Mouse (Mus musculus): ENCODE measurements around the gene Tomm34. TPM values are rescaled to one million over a fixed set of nuclear protein-coding genes. Genes with fewer than 3 reads are reported as not detected.
"Not testable (repeated sequence)": the region's sequence is repeated elsewhere in the genome, so short reads cannot be mapped to it uniquely, and the experiment has no call there.

Gene Tomm34
- polyA plus RNA-seq, 1 experiment from 2014 or later = 25.0 TPM

DNA sequence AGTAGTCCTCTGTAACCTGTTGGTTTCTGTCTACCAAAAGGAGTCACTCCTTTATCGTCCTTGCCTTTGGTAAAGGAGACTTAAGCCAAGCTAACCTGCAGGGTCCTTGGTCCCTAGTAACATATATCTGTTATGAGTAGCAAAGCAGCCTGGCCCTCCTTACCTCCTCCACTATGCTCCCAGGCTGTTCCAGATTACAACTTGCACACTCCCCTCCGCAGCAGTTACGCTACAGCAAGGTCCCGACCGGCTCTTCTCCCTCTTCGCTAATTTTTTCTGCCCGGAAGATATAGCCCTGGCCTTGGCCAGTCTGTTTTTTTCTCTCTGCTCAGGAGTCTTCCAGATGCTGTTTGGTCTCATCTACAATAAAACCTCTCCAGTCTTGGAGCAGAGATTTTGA is 2.2 kb upstream of the Tomm34 start:
- no peak overlapping the region for H3K4me3 ChIP-seq (ENCODE audit: low read depth, low read length)
- ATAC-seq = no peak
- TF ChIP-seq CTCF (IDR thresholded peaks at IDR 0.05; ENCODE audit: low read depth) = no peak
- H3K27me3 ChIP-seq (replicated peaks; ENCODE audit: control insufficient read depth, insufficient read depth, low read length) = no peaks in the 10 kb centered on the region
- no peaks in the 10 kb centered on the region for H3K36me3 ChIP-seq (ENCODE audit: control insufficient read depth, insufficient read depth)
- H3K9ac ChIP-seq (ENCODE audit: low read depth, low read length) = no peak overlapping the region
- no peaks in the 10 kb centered on the region; the same call in 1 of the 2 replicates for H3K4me1 ChIP-seq (replicated peaks; ENCODE audit: control insufficient read depth, insufficient read depth, low read length)
- WGBS = 83% methylated on average over 7 of the region's 7 CpGs
- no peak overlapping the region for H3K27ac ChIP-seq (ENCODE audit: low read depth, low read length)
- no peaks in the 10 kb centered on the region for H3K9me3 ChIP-seq (ENCODE audit: control insufficient read depth)
- H3K4me2 ChIP-seq (replicated peaks; ENCODE audit: low read depth) = no peak overlapping the region

DNA sequence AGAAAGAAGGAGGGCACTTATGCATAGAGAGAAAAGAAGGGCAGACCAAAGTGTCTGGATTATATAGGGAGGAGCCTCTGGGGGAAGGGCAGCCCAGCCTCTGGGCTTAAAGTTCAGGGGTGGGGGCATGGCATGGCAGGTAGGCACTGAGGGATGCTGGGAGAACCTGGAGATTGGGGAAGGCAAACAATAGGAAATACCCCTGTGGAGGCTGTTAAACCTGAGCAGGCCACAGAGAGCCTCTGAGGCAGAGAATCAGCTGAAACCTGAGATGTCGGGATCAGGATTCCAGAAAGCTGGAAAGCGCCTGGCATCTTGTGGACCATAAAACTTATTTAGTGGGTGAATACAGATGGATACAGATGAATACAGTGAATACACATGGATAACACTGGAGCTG is 1.1 kb upstream of the Tomm34 start:
- Histone ChIP-seq H3K27me3 (replicated peaks; ENCODE audit: control insufficient read depth, insufficient read depth, low read length) (no peaks in the 10 kb centered on the region), H3K4me1 (replicated peaks; ENCODE audit: control insufficient read depth, insufficient read depth, low read length) (no peaks in the 10 kb centered on the region; the same call in 1 of the 2 replicates), H3K36me3 (ENCODE audit: control insufficient read depth, insufficient read depth) (no peaks in the 10 kb centered on the region), H3K4me2 (replicated peaks; ENCODE audit: low read depth) (no peak overlapping the region), H3K9ac (ENCODE audit: low read depth, low read length) (no peak overlapping the region), H3K27ac (ENCODE audit: low read depth, low read length) (no peak overlapping the region), H3K4me3 (ENCODE audit: low read depth, low read length) (no peak overlapping the region), H3K9me3 (ENCODE audit: control insufficient read depth) (no peaks in the 10 kb centered on the region)
- TF ChIP-seq CTCF (IDR thresholded peaks at IDR 0.05; ENCODE audit: low read depth) = no peak
- 93% methylated on average over 2 of the region's 2 CpGs for WGBS
- no peak for ATAC-seq

DNA sequence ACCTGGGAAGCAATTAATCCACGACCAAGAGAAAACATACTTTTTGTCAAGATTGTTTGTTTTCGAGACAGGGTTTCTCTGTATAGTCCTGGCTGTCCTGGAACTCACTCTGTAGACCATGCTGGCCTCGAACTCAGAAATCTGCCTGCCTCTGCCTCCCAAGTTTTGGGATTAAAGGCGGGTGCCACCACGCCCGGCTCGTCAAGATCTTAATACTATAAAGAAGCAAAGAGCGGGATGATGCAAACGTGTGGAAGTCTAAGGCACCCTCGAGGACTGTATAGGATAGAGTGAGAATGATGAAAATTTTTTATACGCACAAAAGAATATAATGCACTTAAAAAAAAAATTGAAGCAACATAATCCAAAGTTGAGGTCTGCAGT is 460 bp upstream of the Tomm34 start:
- WGBS = 74% methylated on average over 11 of the region's 11 CpGs
- not testable (repeated sequence) for H3K27me3 ChIP-seq (replicated peaks; ENCODE audit: control insufficient read depth, insufficient read depth, low read length); H3K9ac ChIP-seq (ENCODE audit: low read depth, low read length); ATAC-seq; H3K4me1 ChIP-seq (replicated peaks; ENCODE audit: control insufficient read depth, insufficient read depth, low read length); H3K9me3 ChIP-seq (ENCODE audit: control insufficient read depth); H3K36me3 ChIP-seq (ENCODE audit: control insufficient read depth, insufficient read depth)
- peak overlapping the region; percentile 98 for H3K4me3 ChIP-seq (ENCODE audit: low read depth, low read length)
- peak overlapping the region; percentile 47; the same call in 1 of the 2 replicates for H3K27ac ChIP-seq (ENCODE audit: low read depth, low read length)
- H3K4me2 ChIP-seq (replicated peaks; ENCODE audit: low read depth) = peak overlapping the region; percentile 84

DNA sequence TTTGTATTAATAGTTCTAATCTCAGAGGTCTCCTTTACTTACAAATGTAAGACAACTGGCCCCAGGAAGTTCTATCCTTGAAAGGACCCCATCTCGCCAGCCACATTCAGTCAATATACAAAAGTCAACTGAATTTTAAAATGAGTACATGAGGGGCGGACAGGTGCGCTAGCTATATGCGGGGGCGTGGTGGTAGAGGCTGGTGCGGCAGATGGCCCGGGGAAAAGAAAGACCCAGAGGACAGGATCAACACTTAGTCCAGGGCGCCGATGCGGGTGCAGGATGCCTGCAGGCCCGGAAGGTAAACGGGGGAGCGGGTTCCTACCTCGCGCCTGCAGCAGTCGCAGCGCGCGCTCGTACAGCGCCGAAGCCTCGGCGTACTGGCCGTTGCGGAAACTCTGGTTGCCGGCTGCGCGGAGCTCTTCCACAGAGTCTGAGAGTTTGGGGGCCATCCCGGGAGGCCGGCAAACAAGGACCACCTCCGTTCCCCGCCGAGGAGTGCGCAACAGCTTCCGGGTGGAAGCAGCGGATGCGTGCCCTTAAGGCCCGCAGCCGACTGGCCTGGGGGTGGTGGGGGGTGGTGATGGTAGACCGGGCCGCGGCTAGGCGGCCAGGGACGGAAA is 716 bp downstream of the Tomm34 start, which contains the start of gene Stk4:
Gene Stk4, plus strand, starts transcription at position 181 of the 623 bp plus-strand sequence.
- under 1% methylated on average over 45 of the region's 45 CpGs for WGBS
- no peaks in the 10 kb centered on the region for H3K9me3 ChIP-seq (ENCODE audit: control insufficient read depth)
- peaks cover 16% of the 10 kb centered on the region for H3K36me3 ChIP-seq (ENCODE audit: control insufficient read depth, insufficient read depth)
- 0 out of 2 replicates have a peak, but pooled peaks have one; percentile 0 for ATAC-seq
- H3K27me3 ChIP-seq (replicated peaks; ENCODE audit: control insufficient read depth, insufficient read depth, low read length) = no peaks in the 10 kb centered on the region
- H3K4me1 ChIP-seq (replicated peaks; ENCODE audit: control insufficient read depth, insufficient read depth, low read length) = no peaks in the 10 kb centered on the region
- H3K4me2 ChIP-seq (replicated peaks; ENCODE audit: low read depth) = peak within 1 kb of the TSS; percentile 84
- no peak for TF ChIP-seq CTCF (IDR thresholded peaks at IDR 0.05; ENCODE audit: low read depth)
- H3K27ac ChIP-seq (ENCODE audit: low read depth, low read length) = peak within 1 kb of the TSS; percentile 84
- peak within 1 kb of the TSS; percentile 98 for H3K4me3 ChIP-seq (ENCODE audit: low read depth, low read length)
- peak within 1 kb of the TSS; percentile 91 for H3K9ac ChIP-seq (ENCODE audit: low read depth, low read length)

DNA sequence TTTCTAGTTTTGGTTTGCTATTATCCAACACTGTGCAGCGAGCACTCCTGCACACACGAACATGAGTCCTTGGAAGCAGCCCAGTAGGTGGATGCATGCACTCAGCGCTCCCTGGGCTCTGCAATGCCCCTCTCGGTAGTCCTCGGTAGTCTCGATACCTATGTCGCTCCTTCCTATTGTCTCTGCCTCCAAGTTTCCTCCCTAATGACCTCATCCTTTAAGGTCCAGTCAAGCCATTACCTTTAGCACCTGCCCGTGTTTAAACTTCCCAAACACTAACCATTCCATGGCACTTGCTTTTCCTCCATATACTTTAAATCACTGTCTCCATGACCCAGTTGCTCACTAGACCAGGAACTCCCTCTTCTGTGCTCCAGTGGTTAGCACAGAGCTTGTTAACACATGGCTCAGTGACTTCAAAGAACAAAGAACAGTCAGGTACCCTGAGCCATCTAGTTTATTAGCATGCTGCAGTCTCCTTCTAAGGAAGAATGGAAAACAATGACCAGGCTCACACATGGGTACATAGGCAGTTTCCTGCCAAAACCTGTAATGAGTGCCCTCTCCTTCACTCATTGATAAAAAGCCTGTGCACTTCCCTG is 11.2 kb downstream of the Tomm34 start:
- 86% methylated on average over 8 of the region's 8 CpGs for WGBS
- ATAC-seq = no peak
- Histone ChIP-seq H3K36me3 (ENCODE audit: control insufficient read depth, insufficient read depth) (peaks cover 85% of the 10 kb centered on the region), H3K9me3 (ENCODE audit: control insufficient read depth) (no peaks in the 10 kb centered on the region), H3K27ac (ENCODE audit: low read depth, low read length) (no peak overlapping the region), H3K4me3 (ENCODE audit: low read depth, low read length) (no peak overlapping the region), H3K4me2 (replicated peaks; ENCODE audit: low read depth) (no peak overlapping the region), H3K9ac (ENCODE audit: low read depth, low read length) (no peak overlapping the region), H3K4me1 (replicated peaks; ENCODE audit: control insufficient read depth, insufficient read depth, low read length) (no peaks in the 10 kb centered on the region), H3K27me3 (replicated peaks; ENCODE audit: control insufficient read depth, insufficient read depth, low read length) (no peaks in the 10 kb centered on the region)
- no peak for TF ChIP-seq CTCF (IDR thresholded peaks at IDR 0.05; ENCODE audit: low read depth)

DNA sequence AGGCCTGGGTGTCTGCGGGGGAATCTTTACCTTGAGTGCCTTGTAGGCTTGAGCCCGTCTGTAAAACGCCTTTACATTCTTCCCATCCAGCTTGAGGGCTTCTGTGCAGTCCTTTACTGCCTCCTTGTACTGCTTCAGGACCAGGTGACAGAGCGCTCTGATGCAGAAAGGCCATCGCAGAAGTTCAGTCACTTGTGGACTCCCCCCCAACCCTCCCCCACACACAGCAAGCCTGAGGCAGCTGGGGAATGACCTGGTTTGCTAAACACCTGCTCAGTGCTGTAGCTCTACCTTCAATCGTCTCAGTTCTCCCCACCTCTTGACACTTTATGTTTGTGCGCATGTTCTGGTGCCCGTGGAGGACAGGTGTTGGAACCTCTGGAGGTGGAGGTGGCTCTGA is 16.3 kb downstream of the Tomm34 start:
- 91% methylated on average over 8 of the region's 8 CpGs for WGBS
- H3K9me3 ChIP-seq (ENCODE audit: control insufficient read depth) = no peaks in the 10 kb centered on the region
- H3K4me1 ChIP-seq (replicated peaks; ENCODE audit: control insufficient read depth, insufficient read depth, low read length) = no peaks in the 10 kb centered on the region
- H3K4me3 ChIP-seq (ENCODE audit: low read depth, low read length) = no peak overlapping the region
- no peak for ATAC-seq
- H3K4me2 ChIP-seq (replicated peaks; ENCODE audit: low read depth) = no peak overlapping the region
- peaks cover 70% of the 10 kb centered on the region for H3K36me3 ChIP-seq (ENCODE audit: control insufficient read depth, insufficient read depth)
- no peaks in the 10 kb centered on the region for H3K27me3 ChIP-seq (replicated peaks; ENCODE audit: control insufficient read depth, insufficient read depth, low read length)
- no peak for TF ChIP-seq CTCF (IDR thresholded peaks at IDR 0.05; ENCODE audit: low read depth)
- no peak overlapping the region for H3K27ac ChIP-seq (ENCODE audit: low read depth, low read length)
- H3K9ac ChIP-seq (ENCODE audit: low read depth, low read length) = no peak overlapping the region

All from intestine, postnatal 0 days (tissue).